Mouse (Mus musculus): Measurements from ENCODE around the gene Cntnap1. TPM values are rescaled to one million over a fixed set of nuclear protein-coding genes. Genes with fewer than 3 reads are reported as not detected.

Gene Cntnap1
- polyA plus RNA-seq, 1 experiment: 1.5 TPM

GRCm38 (mm10) chr11:101164677-101165580 lies 5.4 kb upstream of the Cntnap1 start:
- TF ChIP-seq CTCF (IDR thresholded peaks at IDR 0.05; ENCODE audit: control insufficient read depth, insufficient read depth, low read length) (no peak), POLR2A (IDR thresholded peaks at IDR 0.05; ENCODE audit: borderline replicate concordance, control insufficient read depth, low read depth, low read length) (no peak)
- WGBS: 31% methylated on average over 35 of the region's 35 CpGs
- Histone ChIP-seq H3K4me1 (ENCODE audit: control insufficient read depth, insufficient read depth, low read length) (no peaks in the 10 kb centered on the region), H3K4me3 (replicated peaks; ENCODE audit: control insufficient read depth, low read depth, low read length) (no peak overlapping the region), H3K27ac (ENCODE audit: control insufficient read depth, insufficient read depth, low read depth, low read length, poor library complexity) (no peak overlapping the region)

- 58% methylated on average over 14 of the region's 14 CpGs for WGBS
Measured at GRCm38 (mm10) chr11:101166357-101166756, 4.0 kb upstream of the Cntnap1 start.

GRCm38 (mm10) chr11:101167211-101167962 lies 2.9 kb upstream of the Cntnap1 start:
- 50% methylated on average over 19 of the region's 19 CpGs for WGBS
- Histone ChIP-seq H3K27ac (ENCODE audit: control insufficient read depth, insufficient read depth, low read depth, low read length, poor library complexity) (no peak overlapping the region), H3K4me1 (ENCODE audit: control insufficient read depth, insufficient read depth, low read length) (no peaks in the 10 kb centered on the region), H3K4me3 (replicated peaks; ENCODE audit: control insufficient read depth, low read depth, low read length) (no peak overlapping the region)
- TF ChIP-seq POLR2A (IDR thresholded peaks at IDR 0.05; ENCODE audit: borderline replicate concordance, control insufficient read depth, low read depth, low read length) (no peak), CTCF (IDR thresholded peaks at IDR 0.05; ENCODE audit: control insufficient read depth, insufficient read depth, low read length) (no peak)

More at GRCm38 (mm10) chr11:101166357-101166756, 4.0 kb upstream of the Cntnap1 start:
- Histone ChIP-seq H3K27ac (ENCODE audit: control insufficient read depth, insufficient read depth, low read depth, low read length, poor library complexity) (no peak overlapping the region), H3K4me1 (ENCODE audit: control insufficient read depth, insufficient read depth, low read length) (no peaks in the 10 kb centered on the region), H3K4me3 (replicated peaks; ENCODE audit: control insufficient read depth, low read depth, low read length) (no peak overlapping the region)
- TF ChIP-seq POLR2A (IDR thresholded peaks at IDR 0.05; ENCODE audit: borderline replicate concordance, control insufficient read depth, low read depth, low read length): no peak

- Histone ChIP-seq H3K4me1 (ENCODE audit: control insufficient read depth, insufficient read depth, low read length) (no peaks in the 10 kb centered on the region; the same call in 1 of the 2 replicates), H3K4me3 (replicated peaks; ENCODE audit: control insufficient read depth, low read depth, low read length) (no peak overlapping the region), H3K27ac (ENCODE audit: control insufficient read depth, insufficient read depth, low read depth, low read length, poor library complexity) (no peak overlapping the region)
- WGBS: 42% methylated on average over 8 of the region's 8 CpGs
- TF ChIP-seq CTCF (IDR thresholded peaks at IDR 0.05; ENCODE audit: control insufficient read depth, insufficient read depth, low read length): no peak
- no peak for TF ChIP-seq POLR2A (IDR thresholded peaks at IDR 0.05; ENCODE audit: borderline replicate concordance, control insufficient read depth, low read depth, low read length)
Measured at GRCm38 (mm10) chr11:101167963-101168300, 2.4 kb upstream of the Cntnap1 start.

GRCm38 (mm10) chr11:101168301-101168980 lies 1.9 kb upstream of the Cntnap1 start:
- no peak for TF ChIP-seq POLR2A (IDR thresholded peaks at IDR 0.05; ENCODE audit: borderline replicate concordance, control insufficient read depth, low read depth, low read length)
- no peak for TF ChIP-seq CTCF (IDR thresholded peaks at IDR 0.05; ENCODE audit: control insufficient read depth, insufficient read depth, low read length)
- WGBS: 16% methylated on average over 18 of the region's 18 CpGs
- Histone ChIP-seq H3K4me3 (replicated peaks; ENCODE audit: control insufficient read depth, low read depth, low read length) (no peak overlapping the region), H3K27ac (ENCODE audit: control insufficient read depth, insufficient read depth, low read depth, low read length, poor library complexity) (no peak overlapping the region), H3K4me1 (ENCODE audit: control insufficient read depth, insufficient read depth, low read length) (peaks cover 2% of the 10 kb centered on the region; the same call in 1 of the 2 replicates)

- no peak overlapping the region for H3K4me3 ChIP-seq (replicated peaks; ENCODE audit: control insufficient read depth, low read depth, low read length)
- 19% methylated on average over 17 of the region's 17 CpGs for WGBS
- H3K27ac ChIP-seq (ENCODE audit: control insufficient read depth, insufficient read depth, low read depth, low read length, poor library complexity): no peak overlapping the region
- peaks cover 2% of the 10 kb centered on the region; the same call in 1 of the 2 replicates for H3K4me1 ChIP-seq (ENCODE audit: control insufficient read depth, insufficient read depth, low read length)
- TF ChIP-seq CTCF (IDR thresholded peaks at IDR 0.05; ENCODE audit: control insufficient read depth, insufficient read depth, low read length): no peak
- no peak for TF ChIP-seq POLR2A (IDR thresholded peaks at IDR 0.05; ENCODE audit: borderline replicate concordance, control insufficient read depth, low read depth, low read length)
Measured at GRCm38 (mm10) chr11:101169301-101170107, 819 bp upstream of the Cntnap1 start.

GRCm38 (mm10) chr11:101170811-101171610 lies 688 bp downstream of the Cntnap1 start, which contains the start of gene Plekhh3:
Gene Plekhh3 (minus strand): TSS chr11:101171351.
- WGBS: under 1% methylated on average over 50 of the region's 50 CpGs
- no peak for TF ChIP-seq POLR2A (IDR thresholded peaks at IDR 0.05; ENCODE audit: borderline replicate concordance, control insufficient read depth, low read depth, low read length)
- TF ChIP-seq CTCF (IDR thresholded peaks at IDR 0.05; ENCODE audit: control insufficient read depth, insufficient read depth, low read length): no peak
- Histone ChIP-seq H3K27ac (ENCODE audit: control insufficient read depth, insufficient read depth, low read depth, low read length, poor library complexity) (peak within 1 kb of the TSS; percentile 14; the same call in 1 of the 2 replicates), H3K4me3 (replicated peaks; ENCODE audit: control insufficient read depth, low read depth, low read length) (peak within 1 kb of the TSS; percentile 68), H3K4me1 (ENCODE audit: control insufficient read depth, insufficient read depth, low read length) (peaks cover 2% of the 10 kb centered on the region; the same call in 1 of the 2 replicates)
